Mouse (Mus musculus) left cerebral cortex, adult 2 months (tissue): ENCODE results near the gene Lmx1a. TPM values are rescaled to one million over a fixed set of nuclear protein-coding genes. Genes with fewer than 3 reads are reported as not detected.

Experiments used
- DNase-seq, 2 experiments: peaks; one replicate each; pipeline ENCODE4 v3.0.0; 2021 to 2022; ENCODE audit warnings: low spot score in 2 of 2, mixed read lengths in 1 of 2; ENCODE audit errors: extremely low spot score in 1 of 2
- H3K27ac ChIP-seq: fragments of 200-600 bp; 2 replicates; pipeline ENCODE4 v1.8.1; 2022
- H3K4me3 ChIP-seq: fragments of 200-600 bp; 2 replicates; pipeline ENCODE4 v1.8.1; 2022
- CTCF ChIP-seq: fragments of 200-600 bp; IDR thresholded peaks from 2 replicates; pipeline ENCODE4 v1.8.1; 2022; ENCODE audit warnings: antibody characterized with exemption, mild to moderate bottlenecking, moderate library complexity
- intact Hi-C: fragments of 180-260 bp; cut with DNase I; formaldehyde crosslinking; loops from one replicate; pipeline ENCODE4 v1.15.1; 2025
- total RNA-seq, 2 experiments: library from RNA; stranded (reverse); gene quantifications; 2 replicates each; pipeline ENCODE4 v1.2.3; 2021

Gene Lmx1a
- total RNA-seq, 2 experiments from 2014 or later, result not detected

DNA sequence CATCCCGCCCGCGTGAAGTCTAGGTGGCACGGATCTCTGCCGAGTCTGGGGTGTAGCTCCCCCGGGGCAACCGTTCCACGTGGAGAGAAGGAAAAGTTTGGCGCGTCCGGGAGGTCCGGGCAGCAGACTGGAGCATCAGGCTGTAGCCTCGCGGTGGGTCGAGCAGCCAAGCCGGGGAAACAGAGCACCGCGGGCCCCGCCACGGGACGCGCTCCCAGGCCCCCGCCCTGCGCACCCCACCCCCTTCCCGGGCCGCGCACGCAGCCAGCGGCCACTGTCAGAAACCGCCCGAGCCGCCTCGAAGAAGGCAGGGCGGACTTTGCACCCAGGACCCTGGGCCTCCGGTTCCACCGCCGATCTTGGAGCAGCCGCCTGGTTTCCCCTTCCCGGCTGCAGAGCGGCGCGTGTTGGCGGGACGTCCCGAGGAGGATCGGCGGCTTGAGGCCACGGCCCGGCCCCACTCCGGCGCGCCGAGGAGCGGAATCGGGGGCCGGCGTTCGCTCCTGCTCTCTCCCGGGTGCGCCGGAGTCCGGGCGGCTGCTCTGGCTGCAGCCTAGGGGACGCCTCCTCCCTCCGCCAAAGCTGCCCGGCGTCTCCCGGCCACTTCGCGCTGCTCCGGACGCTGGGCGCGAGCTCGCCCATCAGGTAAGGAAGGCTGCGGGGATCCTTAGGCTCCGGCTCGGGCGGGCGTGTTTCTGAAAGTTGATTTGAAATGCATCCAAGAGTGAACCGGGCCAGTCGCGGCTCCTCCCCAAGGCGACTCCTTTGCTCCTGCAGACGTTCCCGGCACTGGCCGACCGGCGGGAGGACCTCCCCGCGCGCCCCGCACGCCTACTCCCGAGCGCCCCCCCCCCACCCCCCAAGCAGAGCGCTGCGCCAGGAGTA lies 448 bp upstream of the Lmx1a start:
- no peak for DNase-seq
- TF ChIP-seq CTCF, result no peak
- no peak overlapping the region for H3K27ac ChIP-seq

DNA sequence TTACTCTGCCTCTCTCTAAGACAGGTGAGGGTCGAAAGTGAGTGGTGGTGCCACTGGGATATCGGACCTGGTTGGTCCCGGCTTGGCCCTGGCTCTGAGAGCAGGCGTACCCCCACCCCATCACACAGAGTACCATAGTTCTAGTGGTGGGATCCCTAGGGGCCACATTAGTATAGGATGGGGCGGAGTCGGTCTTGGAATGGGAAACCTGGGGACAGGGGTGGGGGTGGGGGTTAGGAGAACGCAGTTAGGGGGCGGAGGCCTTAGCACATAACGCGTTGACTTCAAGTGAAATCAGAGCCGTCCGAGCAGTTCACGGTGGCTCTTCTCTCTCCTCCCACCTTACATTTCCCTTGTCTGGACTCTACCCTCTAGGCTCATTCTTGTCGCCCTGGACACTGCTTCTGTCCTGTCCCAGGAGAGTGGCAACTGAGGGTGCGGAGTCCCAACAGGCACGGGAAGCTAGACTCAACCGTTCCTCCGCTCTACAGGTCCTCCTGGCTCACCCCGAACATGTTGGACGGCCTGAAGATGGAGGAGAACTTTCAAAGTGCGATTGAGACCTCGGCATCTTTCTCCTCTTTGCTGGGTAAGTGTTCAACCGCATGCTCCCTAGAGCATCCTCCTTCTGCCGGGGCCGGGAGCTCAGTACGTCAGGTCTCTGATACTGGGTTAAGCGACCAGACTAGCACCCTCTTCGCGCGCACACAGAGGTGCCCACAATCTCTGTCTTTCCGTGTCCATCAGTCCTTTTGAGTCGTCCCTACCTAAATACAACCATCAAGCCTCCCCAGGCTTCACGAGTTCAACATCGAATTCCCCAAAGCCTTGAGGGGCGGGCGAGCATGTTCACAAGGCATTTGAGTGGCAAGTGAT lies 463 bp downstream of the Lmx1a start:
- DNase-seq, result no peak
- intact Hi-C loops, result no loop called here
- Histone ChIP-seq H3K4me3 (no peak overlapping the region), H3K27ac (no peak overlapping the region)
- no peak for TF ChIP-seq CTCF

More for the DNA sequence above, 448 bp upstream of the Lmx1a start:
- H3K4me3 ChIP-seq, result peak overlapping the region; percentile 23; the same call in 1 of the 2 replicates
- intact Hi-C loops, result no loop called here

DNA sequence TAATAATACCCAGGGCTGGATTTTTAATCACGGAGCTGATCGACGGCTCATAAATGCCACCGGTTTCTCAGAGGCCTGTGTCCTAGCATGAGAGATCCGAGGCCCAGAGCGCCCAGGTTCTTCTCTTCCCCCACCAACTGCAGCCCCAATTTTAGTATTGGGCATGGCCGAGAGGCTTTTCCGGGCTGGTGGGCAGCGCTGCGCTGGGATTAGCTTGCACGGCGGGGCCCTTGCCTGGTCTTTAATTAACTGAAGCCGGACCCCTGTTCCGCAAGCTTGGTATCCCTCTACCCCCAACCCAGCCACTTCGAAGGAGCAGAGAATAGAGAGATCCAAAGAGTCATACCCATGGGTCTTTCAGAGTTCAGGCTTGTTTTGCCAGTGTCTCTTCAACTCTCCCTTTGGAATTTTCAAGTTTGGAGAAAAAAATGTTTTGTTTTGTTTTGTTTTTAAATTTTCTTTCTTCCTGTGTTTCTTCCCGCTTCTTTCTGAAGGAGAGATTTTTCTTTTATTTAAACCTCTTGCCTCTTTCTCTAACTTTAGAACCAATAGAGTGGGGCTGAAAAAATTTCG lies 1.2 kb downstream of the Lmx1a start:
- no peak for DNase-seq
- TF ChIP-seq CTCF, result no peak
- intact Hi-C loops, result no loop called here
- H3K27ac ChIP-seq, result no peak overlapping the region
- H3K4me3 ChIP-seq, result no peak overlapping the region

DNA sequence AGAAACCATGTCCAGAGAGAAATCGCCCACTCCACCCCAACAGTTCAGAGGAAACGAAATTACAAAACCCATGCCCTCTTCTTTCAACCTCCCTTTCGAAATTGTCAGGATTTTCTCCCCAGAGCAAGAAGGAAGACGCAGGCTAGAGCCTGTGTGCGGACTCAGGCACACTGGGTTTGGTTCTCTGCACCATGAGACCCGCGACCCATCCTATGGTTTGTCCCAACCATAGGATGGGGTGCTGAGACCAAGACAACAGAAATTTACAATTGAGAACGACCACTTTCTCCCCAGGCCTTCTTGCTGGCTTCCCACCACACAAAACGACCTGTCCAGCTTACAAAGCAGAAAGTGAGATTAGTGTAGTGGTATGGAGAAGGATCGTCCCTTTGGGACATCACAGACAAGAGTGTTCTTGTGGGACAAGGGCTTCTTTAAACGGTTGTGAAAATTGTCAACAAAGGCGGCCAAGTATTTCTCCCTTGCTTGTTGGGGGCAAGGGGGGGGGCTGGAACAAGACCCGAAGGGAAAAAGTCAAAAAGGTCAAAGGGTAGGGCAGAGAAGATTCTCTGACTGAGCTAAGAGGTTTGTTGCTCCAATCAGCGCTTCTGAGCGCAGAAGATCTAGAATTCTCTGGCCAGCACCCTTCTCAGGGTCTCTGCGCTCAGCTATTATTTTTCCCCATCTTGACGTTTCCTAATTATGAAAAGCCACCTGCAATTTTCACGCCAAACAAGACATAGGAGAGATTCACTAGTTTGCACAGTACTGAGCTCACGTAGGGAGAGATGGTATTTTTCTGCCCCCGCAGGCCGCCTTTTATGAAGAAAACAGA lies 1.9 kb downstream of the Lmx1a start:
- intact Hi-C loops, result no loop called here
- DNase-seq, result no peak
- Histone ChIP-seq H3K4me3 (no peak overlapping the region), H3K27ac (no peak overlapping the region)
- no peak for TF ChIP-seq CTCF

DNA sequence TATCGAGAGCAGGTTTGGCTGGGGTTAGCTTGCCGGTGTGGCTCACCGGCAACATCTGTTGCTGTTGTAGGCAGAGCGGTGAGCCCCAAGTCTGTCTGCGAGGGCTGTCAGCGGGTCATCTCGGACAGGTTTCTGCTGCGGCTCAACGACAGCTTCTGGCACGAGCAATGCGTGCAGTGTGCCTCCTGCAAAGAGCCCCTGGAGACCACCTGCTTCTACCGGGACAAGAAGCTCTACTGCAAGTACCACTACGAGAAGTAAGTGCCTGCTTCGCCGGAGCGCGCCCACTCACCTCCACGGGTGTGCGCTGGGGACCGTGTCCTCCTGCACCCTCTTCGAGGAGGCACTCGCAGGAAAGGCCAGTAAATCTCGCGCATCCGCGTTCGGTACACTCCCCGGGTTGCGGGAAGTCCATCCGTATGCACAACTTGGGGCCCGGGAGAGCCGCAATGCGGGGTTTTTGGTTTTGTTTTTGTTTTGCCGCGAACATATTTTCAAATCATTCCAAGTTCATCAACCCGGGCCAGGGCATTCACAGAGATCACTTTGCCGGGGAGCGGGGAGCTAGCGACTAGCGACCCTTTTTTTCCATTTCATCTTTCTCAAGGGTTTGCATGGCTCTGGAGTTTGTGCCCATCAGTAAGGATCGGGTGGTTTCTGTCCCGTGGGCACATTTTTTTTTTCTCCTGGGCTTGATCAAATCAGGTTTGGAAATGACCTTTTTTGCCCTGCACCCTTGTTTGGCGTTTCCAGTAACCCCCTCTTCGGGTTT lies 3.1 kb downstream of the Lmx1a start:
- Histone ChIP-seq H3K27ac (no peak overlapping the region), H3K4me3 (no peak overlapping the region)
- TF ChIP-seq CTCF, result no peak
- intact Hi-C loops, result no loop called here
- no peak for DNase-seq

DNA sequence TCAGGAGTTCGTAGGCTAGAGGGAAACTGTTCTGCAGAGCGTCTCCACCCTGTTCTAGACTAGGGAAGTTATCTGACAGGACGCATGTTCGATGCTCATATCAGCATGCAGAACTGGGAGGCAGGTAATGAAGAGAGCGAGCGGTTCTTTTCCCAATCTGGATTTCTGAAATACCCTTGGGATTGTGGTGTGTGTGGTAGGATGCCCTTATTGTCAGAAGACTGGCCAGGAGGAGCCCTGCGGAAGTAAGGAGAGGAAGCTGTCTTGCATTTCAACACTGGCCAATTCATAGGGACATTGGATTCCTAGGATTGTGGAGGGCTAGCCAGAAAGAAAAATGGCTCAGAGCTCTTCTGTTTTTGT lies 3.6 kb downstream of the Lmx1a start:
- Histone ChIP-seq H3K27ac (no peak overlapping the region), H3K4me3 (no peak overlapping the region)
- intact Hi-C loops, result no loop called here
- no peak for DNase-seq
- no peak for TF ChIP-seq CTCF

DNA sequence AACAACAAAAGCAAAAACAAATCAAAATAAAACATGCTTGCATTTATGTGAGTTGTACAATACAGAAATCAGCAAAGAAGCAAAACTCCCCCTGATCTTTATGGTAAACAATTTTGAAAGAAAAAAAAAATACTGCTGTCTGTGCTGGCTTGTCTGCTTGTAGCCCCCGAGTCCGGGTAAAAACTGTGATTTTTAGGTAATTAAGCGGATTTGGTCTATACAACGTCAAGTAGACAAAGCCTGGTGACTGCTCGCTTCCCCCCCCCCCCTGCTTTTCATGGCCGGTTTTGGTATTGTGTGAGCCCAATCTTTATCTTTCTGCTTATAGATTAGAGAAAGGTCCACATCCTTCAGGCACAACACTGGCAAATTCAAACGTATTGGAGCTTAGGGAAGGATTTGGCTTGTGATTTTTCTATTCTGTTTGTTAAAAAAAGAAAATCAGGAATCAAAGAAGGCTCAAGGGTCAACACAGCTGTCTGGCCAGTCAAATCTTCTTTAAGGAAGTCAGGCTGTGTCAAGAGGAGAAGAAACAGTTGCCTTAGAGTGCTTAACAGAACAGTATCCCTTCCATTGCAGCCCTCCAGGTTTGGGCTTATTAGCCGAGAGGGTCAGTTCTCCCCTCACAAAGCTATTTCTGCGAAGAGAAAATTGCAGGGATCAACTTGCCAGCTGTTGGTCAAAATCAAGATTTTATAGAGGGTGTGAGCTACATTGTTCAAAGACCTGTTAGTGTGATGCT lies 4.6 kb downstream of the Lmx1a start:
- Histone ChIP-seq H3K27ac (no peak overlapping the region), H3K4me3 (no peak overlapping the region)
- intact Hi-C loops, result no loop called here
- TF ChIP-seq CTCF, result no peak
- DNase-seq, result no peak

DNA sequence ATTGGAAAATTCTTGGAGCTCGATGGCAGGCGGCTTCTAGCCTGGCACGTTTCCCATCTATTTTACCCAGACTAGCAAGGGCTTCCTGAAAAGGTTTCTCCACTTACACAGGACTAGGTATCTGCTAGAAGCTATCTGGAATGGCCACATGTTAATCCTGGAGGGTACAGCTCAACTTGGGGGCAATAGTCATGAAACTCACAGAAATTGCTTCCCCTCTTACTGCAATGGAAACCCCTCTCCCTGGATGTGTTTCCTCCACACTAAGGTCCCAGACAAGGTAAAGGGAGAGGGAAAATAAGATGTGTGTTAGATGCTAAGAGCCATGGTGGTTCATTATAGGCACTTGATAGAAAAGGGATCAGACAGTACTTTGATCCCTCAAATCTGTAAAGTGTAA lies 5.7 kb downstream of the Lmx1a start:
- Histone ChIP-seq H3K4me3 (no peak overlapping the region), H3K27ac (no peak overlapping the region)
- intact Hi-C loops, result no loop called here
- DNase-seq, result no peak
- no peak for TF ChIP-seq CTCF

DNA sequence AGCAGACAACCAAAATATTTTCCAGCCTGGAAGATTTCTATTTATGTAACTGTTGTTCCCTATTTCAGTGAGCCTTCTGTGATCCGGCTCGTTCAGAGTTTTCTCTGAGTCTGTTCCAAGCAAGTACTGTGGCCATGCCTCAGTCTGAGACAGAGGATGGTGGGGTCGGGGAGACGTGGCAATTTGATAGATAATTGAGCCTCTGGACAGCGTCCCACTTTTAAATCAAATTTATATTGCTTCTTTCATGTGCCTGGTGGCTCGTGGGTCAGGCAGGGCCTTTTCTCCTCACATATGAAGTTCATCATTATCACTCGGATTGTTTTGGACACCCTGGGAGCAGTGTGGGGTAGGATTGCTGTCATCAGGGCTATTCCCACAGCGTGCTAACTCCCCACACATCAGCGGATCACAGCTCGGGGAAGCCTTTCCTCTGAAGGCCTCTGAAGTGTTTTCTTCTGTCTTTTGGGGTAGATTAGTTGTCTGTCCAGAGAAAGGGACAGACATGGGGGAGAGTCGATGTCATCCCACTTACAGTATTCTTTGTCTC lies 6.9 kb downstream of the Lmx1a start:
- no peak for TF ChIP-seq CTCF
- Histone ChIP-seq H3K27ac (no peak overlapping the region), H3K4me3 (no peak overlapping the region)
- no peak for DNase-seq
- intact Hi-C loops, result no loop called here

DNA sequence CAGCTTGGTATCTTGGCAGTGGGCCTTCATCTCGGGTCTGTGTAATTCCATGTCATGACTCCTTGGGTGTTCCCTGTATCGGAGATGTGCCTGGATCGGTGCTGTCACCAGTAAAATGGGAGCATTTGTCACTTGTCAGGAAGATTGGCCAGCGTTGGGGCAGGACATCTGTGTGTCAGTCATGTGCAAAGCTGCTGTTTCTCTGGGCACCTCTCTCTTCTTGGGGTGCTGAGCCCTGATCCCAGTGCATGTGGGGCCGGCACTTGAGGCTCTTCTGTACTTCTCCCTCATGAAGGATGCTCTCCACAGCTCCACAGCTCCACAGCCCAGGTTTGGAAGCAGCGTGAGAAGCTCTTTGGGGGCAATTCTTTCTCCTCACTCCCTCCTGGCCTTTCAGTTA lies 10.7 kb downstream of the Lmx1a start:
- DNase-seq, result no peak
- intact Hi-C loops, result loop anchor here (10.0 kb wide), 1 partner anchor 195 kb away; no protein-coding TSS in a partner anchor
- H3K4me3 ChIP-seq, result no peak overlapping the region
- no peak overlapping the region for H3K27ac ChIP-seq
- no peak for TF ChIP-seq CTCF
